Mouse (Mus musculus): ENCODE measurements at regions not wholly inside any gene's neighbourhood (a gene's known extent, or its start where the extent isn't known, plus 50 kb on each side); places are given as distances from the start of the nearest gene placed in this dataset.

- TF ChIP-seq CTCF (IDR thresholded peaks at IDR 0.05; ENCODE audit: low read depth): no peak
- TF ChIP-seq EP300 (IDR thresholded peaks at IDR 0.05; ENCODE audit: low read depth): no peak
These were observed 171.0 kb upstream of the AI593442 start for GRCm38 (mm10) chr9:52850552-52850951.
